Mouse (Mus musculus) myocyte (in vitro differentiated cells): ENCODE results near the gene Sart1. TPM values are rescaled to one million over a fixed set of nuclear protein-coding genes. Genes with fewer than 3 reads are reported as not detected.

Source experiments
- H3K27me3 ChIP-seq: one replicate; pipeline ENCODE4 v1.6.1; 2011; ENCODE audit not compliant: control insufficient read depth, insufficient read depth, insufficient read length
- H3K36me3 ChIP-seq: one replicate; pipeline ENCODE4 v1.6.1; 2011; ENCODE audit not compliant: control insufficient read depth, insufficient read depth
- H3K4me2 ChIP-seq: one replicate; pipeline ENCODE4 v1.6.1; 2011; ENCODE audit warnings: low read depth, control low read depth
- H3K4me3 ChIP-seq: one replicate; pipeline ENCODE4 v1.5.1; 2011; ENCODE audit warnings: mild to moderate bottlenecking, control low read depth, moderate library complexity
- H3K79me2 ChIP-seq: one replicate; pipeline ENCODE4 v1.6.1; 2011; ENCODE audit not compliant: control insufficient read depth, insufficient read depth
- H3ac ChIP-seq: one replicate; pipeline ENCODE4 v1.6.1; 2011; ENCODE audit not compliant: control insufficient read depth, insufficient read length
- CEBPB ChIP-seq: IDR thresholded peaks from 2 replicates; pipeline ENCODE4 v1.6.1; 2011; ENCODE audit warnings: mild to moderate bottlenecking, moderate library complexity; ENCODE audit not compliant: poor library complexity, insufficient read depth, severe bottlenecking
- E2F4 ChIP-seq: IDR thresholded peaks from one replicate; pipeline ENCODE4 v1.6.1; 2011; ENCODE audit warnings: mild to moderate bottlenecking, control low read depth, moderate library complexity; ENCODE audit not compliant: insufficient read depth
- MAX ChIP-seq: IDR thresholded peaks from one replicate; pipeline ENCODE4 v1.6.1; 2011; ENCODE audit warnings: low read depth, mild to moderate bottlenecking, control low read depth
- MYOD1 ChIP-seq, 3 experiments: IDR thresholded peaks; one replicate each; pipeline ENCODE4 v1.6.1; 2011; ENCODE audit warnings: control low read depth in 2 of 3, low read depth in 2 of 3, mild to moderate bottlenecking in 2 of 3, moderate library complexity in 1 of 3; ENCODE audit not compliant: insufficient read length in 2 of 3, control insufficient read depth in 1 of 3
- MYOG ChIP-seq, 3 experiments: IDR thresholded peaks; one replicate each; pipeline ENCODE4 v1.6.1; 2011; ENCODE audit warnings: control low read depth in 2 of 3, low read depth in 2 of 3, mild to moderate bottlenecking in 2 of 3; ENCODE audit not compliant: insufficient read length in 2 of 3, control insufficient read depth in 1 of 3, insufficient read depth in 1 of 3
- POLR2A ChIP-seq: IDR thresholded peaks from one replicate; pipeline ENCODE4 v1.6.1; 2011; ENCODE audit warnings: low read depth, mild to moderate bottlenecking, control low read depth, moderate library complexity; ENCODE audit not compliant: insufficient read length
- POLR2AphosphoS2 ChIP-seq: IDR thresholded peaks from one replicate; pipeline ENCODE4 v1.6.1; 2011; ENCODE audit warnings: low read depth, control low read depth; ENCODE audit not compliant: insufficient read length
- REST ChIP-seq: IDR thresholded peaks from one replicate; pipeline ENCODE4 v1.6.1; 2011; ENCODE audit warnings: mild to moderate bottlenecking, control low read depth, moderate library complexity; ENCODE audit not compliant: insufficient read depth, insufficient read length
- SRF ChIP-seq: IDR thresholded peaks from one replicate; pipeline ENCODE4 v1.6.1; 2011; ENCODE audit warnings: low read depth; ENCODE audit not compliant: control insufficient read depth, insufficient read length
- TCF12 ChIP-seq: IDR thresholded peaks from one replicate; pipeline ENCODE4 v1.6.1; 2011; ENCODE audit warnings: mild to moderate bottlenecking, control low read depth; ENCODE audit not compliant: poor library complexity, insufficient read depth, severe bottlenecking
- TCF3 ChIP-seq: IDR thresholded peaks from one replicate; pipeline ENCODE4 v1.6.1; 2011; ENCODE audit warnings: low read depth, control low read depth; ENCODE audit not compliant: insufficient read length
- USF1 ChIP-seq: IDR thresholded peaks from one replicate; pipeline ENCODE4 v1.6.1; 2011; ENCODE audit warnings: low read depth, mild to moderate bottlenecking, control low read depth, moderate library complexity
- polyA plus RNA-seq: library from polyadenylated mRNA; unstranded; fragments of >200 nt; fragmentation: generic; extraction: Trizol; gene quantifications from one replicate; pipeline ENCODE4 v1.2.1, GENCODE M21; 2012; ENCODE audit warnings: missing spikeins

Gene Sart1
- polyA plus RNA-seq, 1 experiment, result 55.6 TPM

GRCm38 (mm10) chr19:5425906-5426565 lies 37.5 kb upstream of the Sart1 start:
- peak overlapping the region; percentile 68 for H3K4me3 ChIP-seq
- TF ChIP-seq MYOD1 (IDR thresholded peaks at IDR 0.05; ENCODE audit: control insufficient read depth in 1 of 3, insufficient read length in 2 of 3, low read depth in 2 of 3) (no peak), SRF (no peak), USF1 (no peak), MYOG (IDR thresholded peaks at IDR 0.05; ENCODE audit: control insufficient read depth in 1 of 3, insufficient read depth in 1 of 3, insufficient read length in 2 of 3, low read depth in 2 of 3) (no peak), MAX (no peak), TCF12 (no peak), POLR2AphosphoS2 (no peak), E2F4 (no peak), CEBPB (no peak), POLR2A (no peak), TCF3 (no peak), REST (no peak)
- H3K27me3 ChIP-seq, result no peaks in the 10 kb centered on the region
- H3ac ChIP-seq, result peak overlapping the region; percentile 83
- H3K79me2 ChIP-seq, result peaks cover 31% of the 10 kb centered on the region
- peaks cover 12% of the 10 kb centered on the region for H3K36me3 ChIP-seq
- H3K4me2 ChIP-seq, result peak overlapping the region; percentile 98

- H3K79me2 ChIP-seq, result peaks cover 31% of the 10 kb centered on the region
- H3K27me3 ChIP-seq, result no peaks in the 10 kb centered on the region
- peak within 1 kb of the TSS; percentile 98 for H3K4me2 ChIP-seq
- H3K4me3 ChIP-seq, result peak within 1 kb of the TSS; percentile 68
- no peak for TF ChIP-seq SRF
- TF ChIP-seq POLR2A, result peak; percentile 64
- peaks cover 18% of the 10 kb centered on the region for H3K36me3 ChIP-seq
- peak within 1 kb of the TSS; percentile 83 for H3ac ChIP-seq
Measured at GRCm38 (mm10) chr19:5424782-5425741, 36.6 kb upstream of the Sart1 start, which contains the start of the genes Drap1 and AI837181. Gene Drap1 (minus strand): TSS chr19:5424979. Gene AI837181 (plus strand): TSS chr19:5425144.

- peaks cover 21% of the 10 kb centered on the region for H3K36me3 ChIP-seq
- peak overlapping the region; percentile 83 for H3ac ChIP-seq
- TF ChIP-seq REST, result no peak
- TF ChIP-seq POLR2A, result peak; percentile 39
- TF ChIP-seq POLR2AphosphoS2, result peak; percentile 4
- TF ChIP-seq MYOD1 (IDR thresholded peaks at IDR 0.05; ENCODE audit: control insufficient read depth in 1 of 3, insufficient read length in 2 of 3, low read depth in 2 of 3), result peak in 1 of 3 experiments; percentile 26
- TF ChIP-seq SRF, result no peak
- no peak for TF ChIP-seq USF1
- H3K4me3 ChIP-seq, result peak overlapping the region; percentile 68
- H3K27me3 ChIP-seq, result no peaks in the 10 kb centered on the region
- peak overlapping the region; percentile 94 for H3K4me2 ChIP-seq
- peaks cover 31% of the 10 kb centered on the region for H3K79me2 ChIP-seq
Measured at GRCm38 (mm10) chr19:5424092-5424781, 35.7 kb upstream of the Sart1 start.

DNA sequence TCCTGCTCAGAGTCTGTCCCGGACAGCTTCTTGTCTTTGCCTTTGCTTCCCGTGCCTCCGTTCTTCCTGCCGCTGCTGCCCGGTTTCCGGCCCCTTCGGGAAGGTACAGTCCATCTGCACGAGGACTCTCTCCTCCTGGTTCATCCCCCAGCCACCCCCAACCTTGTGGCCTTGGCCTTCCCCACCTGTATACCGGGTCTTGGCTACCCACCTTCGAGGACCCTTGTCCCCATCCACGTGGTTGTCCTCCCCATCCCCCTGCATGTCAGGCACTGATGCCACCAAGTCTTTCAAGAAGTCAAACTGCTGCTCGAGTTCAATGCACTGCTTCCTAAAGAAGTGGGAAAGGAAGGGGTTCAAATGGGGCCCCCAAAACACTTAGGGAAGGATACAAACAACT lies 35.1 kb upstream of the Sart1 start:
- H3K79me2 ChIP-seq, result peaks cover 31% of the 10 kb centered on the region
- TF ChIP-seq SRF, result no peak
- TF ChIP-seq TCF12, result no peak
- no peak for TF ChIP-seq REST
- no peak for TF ChIP-seq USF1
- no peak for TF ChIP-seq MYOG (IDR thresholded peaks at IDR 0.05; ENCODE audit: control insufficient read depth in 1 of 3, insufficient read depth in 1 of 3, insufficient read length in 2 of 3, low read depth in 2 of 3)
- TF ChIP-seq POLR2AphosphoS2, result no peak
- TF ChIP-seq TCF3, result no peak
- no peak for TF ChIP-seq CEBPB
- TF ChIP-seq POLR2A, result no peak
- no peak for TF ChIP-seq MAX
- TF ChIP-seq E2F4, result no peak
- TF ChIP-seq MYOD1 (IDR thresholded peaks at IDR 0.05; ENCODE audit: control insufficient read depth in 1 of 3, insufficient read length in 2 of 3, low read depth in 2 of 3), result no peak
- peak overlapping the region; percentile 94 for H3K4me2 ChIP-seq
- peaks cover 21% of the 10 kb centered on the region for H3K36me3 ChIP-seq
- H3K27me3 ChIP-seq, result no peaks in the 10 kb centered on the region
- H3ac ChIP-seq, result peak overlapping the region; percentile 83
- H3K4me3 ChIP-seq, result peak overlapping the region; percentile 68
